Mouse (Mus musculus) right cerebral cortex, postnatal 25 days (tissue): ENCODE measurements around the gene Drd4.

Experiments used
- DNase-seq: peaks from one replicate; pipeline ENCODE4 v3.0.0; 2022

Gene Drd4

GRCm38 (mm10) chr7:141292583-141293388 is 980 bp downstream of the Drd4 start:
- DNase-seq = no peak

GRCm38 (mm10) chr7:141293852-141294471 is 2.2 kb downstream of the Drd4 start:
- no peak for DNase-seq

GRCm38 (mm10) chr7:141294479-141294878 is 2.7 kb downstream of the Drd4 start:
- no peak for DNase-seq

- no peak for DNase-seq
These were observed 6.3 kb downstream of the Drd4 start for GRCm38 (mm10) chr7:141297926-141298650.

- DNase-seq = no peak
These were observed 7.4 kb downstream of the Drd4 start for GRCm38 (mm10) chr7:141299175-141299574.

- no peak for DNase-seq
These were observed 9.6 kb downstream of the Drd4 start for GRCm38 (mm10) chr7:141301386-141301785.

- no peak for DNase-seq
These were observed 11.0 kb downstream of the Drd4 start for GRCm38 (mm10) chr7:141302702-141303268.

GRCm38 (mm10) chr7:141304537-141304936 is 12.7 kb downstream of the Drd4 start:
- DNase-seq = no peak

GRCm38 (mm10) chr7:141314416-141314815 is 22.6 kb downstream of the Drd4 start:
- DNase-seq = no peak

- no peak for DNase-seq
These were observed 23.3 kb downstream of the Drd4 start for GRCm38 (mm10) chr7:141315076-141315475.

GRCm38 (mm10) chr7:141315974-141316373 is 24.2 kb downstream of the Drd4 start:
- DNase-seq = peak; percentile 41

- no peak for DNase-seq
These were observed 25.9 kb downstream of the Drd4 start for GRCm38 (mm10) chr7:141317619-141318132.

GRCm38 (mm10) chr7:141319446-141319845 is 27.6 kb downstream of the Drd4 start:
- DNase-seq = no peak

GRCm38 (mm10) chr7:141324686-141325085 is 32.9 kb downstream of the Drd4 start:
- DNase-seq = no peak

- no peak for DNase-seq
These were observed 35.0 kb downstream of the Drd4 start for GRCm38 (mm10) chr7:141326546-141327446.

GRCm38 (mm10) chr7:141327469-141328372 is 35.9 kb downstream of the Drd4 start, which contains the start of the genes Deaf1 and Tmem80:
Gene Deaf1, minus strand, starts transcription at chr7:141327690.
Gene Tmem80, plus strand, starts transcription at chr7:141327739.
- DNase-seq = peak; percentile 99

GRCm38 (mm10) chr7:141328373-141328990 is 36.7 kb downstream of the Drd4 start:
- DNase-seq = no peak

GRCm38 (mm10) chr7:141330706-141331105 is 38.9 kb downstream of the Drd4 start:
- no peak for DNase-seq

- DNase-seq = no peak
These were observed 40.2 kb downstream of the Drd4 start for GRCm38 (mm10) chr7:141331990-141332389.

GRCm38 (mm10) chr7:141335044-141335579 is 43.3 kb downstream of the Drd4 start:
- no peak for DNase-seq
